Mouse (Mus musculus): ENCODE results near the gene F2rl3.

The F2rl3 gene

DNA sequence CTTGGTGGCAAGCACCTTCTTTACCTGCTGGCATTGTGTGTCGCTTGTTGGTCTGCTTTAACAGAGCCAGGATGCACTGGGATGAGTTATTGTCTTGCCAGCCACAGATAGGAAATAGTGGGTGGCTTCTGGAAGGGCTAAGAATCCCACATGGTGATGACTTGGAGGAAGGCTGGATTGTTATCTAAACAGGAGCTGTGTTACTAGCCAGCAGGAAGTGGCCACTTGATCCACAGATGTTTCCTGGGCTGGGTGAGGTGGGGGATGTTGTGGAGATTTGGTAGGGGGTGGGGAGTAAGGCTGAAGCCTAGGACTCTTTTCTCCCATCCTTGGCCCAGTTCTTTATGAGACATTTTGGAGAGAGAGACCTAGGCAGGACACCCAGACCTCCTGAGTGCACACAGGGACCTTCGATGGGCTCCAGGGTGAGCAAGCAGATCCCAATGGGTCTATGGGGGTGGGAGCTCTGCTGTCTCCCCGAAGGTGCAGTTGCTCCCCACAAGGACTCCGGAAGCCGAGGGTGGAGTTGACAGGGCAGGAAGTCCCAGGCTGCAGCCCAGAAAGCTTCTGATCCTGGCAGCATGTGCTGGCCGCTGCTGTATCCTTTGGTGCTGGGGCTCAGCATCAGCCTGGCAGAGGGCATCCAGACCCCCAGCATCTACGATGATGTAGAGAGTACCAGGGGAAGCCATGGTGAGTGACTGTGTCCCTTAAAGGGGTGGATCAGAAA is at the start of gene F2rl3:
Gene F2rl3, plus strand, starts transcription at position 559 of the 730 bp plus-strand sequence.
- no peak for DNase-seq (ENCODE audit: low spot score)

DNA sequence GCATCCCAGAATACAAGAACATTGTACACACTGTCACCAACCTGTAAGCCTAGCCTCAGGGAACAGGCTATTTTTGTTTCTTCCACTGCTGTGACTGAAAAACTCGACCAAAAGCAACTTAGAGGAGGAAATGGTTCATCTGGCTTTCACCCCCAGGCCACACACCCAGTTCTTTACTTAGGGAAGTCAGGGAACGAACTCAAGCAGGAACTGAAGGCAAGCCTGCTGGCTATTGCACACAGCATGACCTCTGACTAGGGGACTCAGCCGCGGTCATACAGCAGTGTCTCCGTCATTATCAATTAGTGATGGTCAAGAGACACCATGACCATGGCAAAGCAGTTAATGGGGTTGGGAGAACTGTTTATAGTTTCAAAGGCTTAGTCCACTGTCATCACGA is 49.1 kb upstream of the F2rl3 start:
- no peak for DNase-seq (ENCODE audit: low spot score)

DNA sequence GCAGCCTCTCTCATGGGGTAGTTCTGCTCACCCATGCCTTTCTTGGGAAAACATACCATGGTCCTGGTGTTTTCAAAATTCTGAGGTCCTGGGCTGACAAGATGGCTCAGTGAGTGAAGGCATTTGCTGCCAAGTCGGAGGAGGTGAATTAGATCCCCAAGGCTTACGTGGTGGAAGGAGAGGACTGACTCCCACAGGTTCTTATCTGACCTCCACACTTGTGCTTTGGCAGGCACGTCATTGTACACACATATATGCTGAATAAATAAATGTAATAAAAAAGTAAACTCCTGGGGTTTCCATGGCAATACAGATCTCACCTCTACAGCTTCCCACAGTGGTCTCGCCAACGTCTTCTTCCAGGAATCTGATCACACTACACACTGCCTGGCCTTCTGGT is 45.1 kb upstream of the F2rl3 start:
- no peak for DNase-seq (ENCODE audit: low spot score)

DNA sequence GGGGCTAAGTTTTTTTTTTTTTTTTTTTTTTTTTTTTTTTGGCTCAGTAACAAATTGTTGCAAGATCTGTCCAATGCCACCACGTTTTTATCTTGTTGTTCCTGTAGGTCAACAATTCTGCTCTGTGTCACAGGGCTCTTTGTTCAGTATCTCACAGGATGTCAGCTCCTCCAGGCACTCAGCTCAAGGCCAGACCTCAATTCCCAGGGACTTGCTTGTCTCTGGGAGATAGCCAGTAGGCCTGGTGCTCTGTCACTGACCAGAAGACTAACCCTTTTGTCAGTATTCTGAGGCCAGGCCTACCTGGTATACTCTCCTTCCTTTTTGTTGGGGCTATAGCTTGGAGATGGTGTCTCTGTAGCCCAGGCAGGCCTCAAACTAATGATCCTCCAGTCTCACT is 41.1 kb upstream of the F2rl3 start:
- peak; percentile 13 for DNase-seq (ENCODE audit: low spot score)

DNA sequence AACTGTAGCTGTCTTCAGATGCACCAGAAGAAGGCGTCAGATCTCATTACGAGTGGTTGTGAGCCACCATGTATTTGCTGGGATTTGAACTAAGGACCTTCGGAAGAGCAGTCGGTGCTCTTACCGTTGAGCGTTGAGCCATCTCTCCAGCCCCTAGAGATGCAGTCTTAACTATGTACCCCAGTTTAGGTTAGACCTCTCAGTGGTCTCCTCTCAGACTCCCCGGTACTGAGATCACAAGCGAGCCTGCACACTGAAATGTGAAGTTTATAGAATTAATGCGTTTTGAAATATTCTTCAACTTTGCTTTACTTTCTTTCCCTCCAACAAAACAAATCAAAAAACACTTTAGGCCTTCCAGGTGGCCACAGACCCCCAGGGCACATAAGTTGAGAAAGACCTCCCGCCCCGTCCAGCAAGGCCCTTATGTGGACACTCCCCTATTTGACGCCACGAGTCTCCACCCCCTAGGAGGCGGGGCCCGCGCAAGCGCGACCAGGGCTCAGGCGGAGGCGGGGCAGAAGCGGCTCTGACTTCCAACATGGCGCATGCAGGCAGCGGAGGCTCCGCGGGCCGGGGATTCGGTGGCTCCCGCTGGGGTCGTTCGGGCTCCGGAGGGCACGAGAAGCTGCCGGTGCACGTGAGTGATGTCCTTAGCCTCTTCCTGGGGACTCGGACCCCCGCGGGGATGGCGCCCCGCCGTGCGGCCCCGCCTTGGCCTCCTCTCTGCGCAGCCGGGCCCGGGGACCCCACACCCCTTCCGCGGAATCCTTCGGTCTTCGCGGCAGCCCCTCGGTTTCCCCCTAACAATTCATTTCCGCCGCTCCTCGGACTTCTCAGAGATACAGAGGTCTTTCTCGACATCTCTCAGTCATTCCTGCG is 38.7 kb upstream of the F2rl3 start, which contains the start of gene Sin3b:
Gene Sin3b, plus strand, starts transcription at position 517 of the 882 bp plus-strand sequence.
- peak; percentile 96 for DNase-seq (ENCODE audit: low spot score)

DNA sequence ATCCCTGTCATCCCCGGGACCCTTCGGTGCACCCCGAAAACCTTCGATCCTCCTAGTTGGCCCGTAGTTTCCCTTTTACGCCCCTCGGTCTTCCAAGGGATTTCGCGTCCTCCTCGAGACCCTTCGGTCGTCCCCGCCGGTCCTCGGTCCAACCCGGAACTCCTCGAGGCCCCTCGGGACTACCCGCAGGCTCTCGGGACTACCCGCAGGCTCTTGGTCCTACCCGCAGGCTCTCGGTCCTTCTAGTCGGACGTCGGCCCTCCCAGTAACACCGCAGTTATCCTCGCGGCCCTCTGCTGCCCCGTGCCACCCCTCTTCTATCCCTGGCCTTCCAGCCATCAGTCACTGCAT is 38.1 kb upstream of the F2rl3 start:
- DNase-seq (ENCODE audit: low spot score): peak; percentile 10

DNA sequence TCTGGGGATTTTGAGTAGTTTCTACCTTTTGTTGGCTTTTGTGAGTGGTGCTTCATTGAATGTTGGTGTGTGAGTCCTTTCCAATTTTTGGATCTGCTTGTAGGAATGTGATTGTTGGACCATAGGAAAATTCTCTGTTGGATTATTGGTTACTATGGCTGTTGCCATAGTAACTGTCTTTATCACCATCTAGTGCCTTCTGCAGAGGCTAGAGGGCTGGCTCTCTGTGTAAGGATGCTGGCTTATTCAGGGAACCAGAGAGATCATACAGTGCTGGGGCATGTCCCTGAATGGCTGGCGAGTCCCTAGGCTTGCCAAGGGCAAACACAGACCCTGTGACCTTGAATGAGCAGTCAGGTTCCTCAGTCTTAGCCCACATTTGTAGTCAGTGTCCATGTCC is 33.0 kb upstream of the F2rl3 start:
- no peak for DNase-seq (ENCODE audit: low spot score)

DNA sequence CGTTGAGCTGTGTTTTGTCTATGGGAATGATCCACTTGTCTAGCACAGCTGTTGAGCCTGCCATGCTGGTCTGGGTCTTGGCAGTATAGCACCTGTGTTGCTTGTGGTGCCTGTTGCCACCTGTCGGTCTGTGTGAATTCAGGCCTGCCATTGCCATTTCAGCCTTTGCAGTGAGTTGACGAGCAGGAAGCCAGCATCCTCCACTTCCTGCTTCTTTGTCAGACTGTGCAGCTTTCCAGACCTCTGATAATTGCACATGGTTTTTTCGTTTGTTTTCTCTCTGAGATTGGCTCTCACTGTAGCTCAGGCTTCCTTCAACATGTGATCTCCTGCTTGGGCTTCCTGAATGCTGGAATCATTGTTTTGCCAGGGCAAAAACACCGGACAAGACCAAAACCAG is 26.7 kb upstream of the F2rl3 start:
- DNase-seq (ENCODE audit: low spot score): no peak

DNA sequence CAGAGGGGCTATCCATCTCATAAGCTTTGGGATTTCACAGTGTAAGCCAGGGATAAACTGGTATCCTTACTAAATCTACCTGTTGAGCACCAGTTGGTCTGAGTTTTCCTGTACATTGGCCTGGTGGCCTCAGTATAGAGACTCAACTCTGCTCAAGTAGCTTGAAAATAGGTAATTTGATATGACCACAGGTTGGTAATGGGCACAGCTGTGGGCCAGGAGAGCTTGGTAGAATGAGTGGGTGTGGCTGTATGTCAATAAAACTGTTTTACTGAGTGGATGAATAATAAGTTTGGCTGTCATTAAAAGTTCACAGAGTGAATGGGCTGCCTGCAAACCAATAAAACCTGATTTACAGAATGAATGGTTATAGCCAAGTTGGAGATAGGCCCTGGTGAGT is 24.8 kb upstream of the F2rl3 start:
- no peak for DNase-seq (ENCODE audit: low spot score)

DNA sequence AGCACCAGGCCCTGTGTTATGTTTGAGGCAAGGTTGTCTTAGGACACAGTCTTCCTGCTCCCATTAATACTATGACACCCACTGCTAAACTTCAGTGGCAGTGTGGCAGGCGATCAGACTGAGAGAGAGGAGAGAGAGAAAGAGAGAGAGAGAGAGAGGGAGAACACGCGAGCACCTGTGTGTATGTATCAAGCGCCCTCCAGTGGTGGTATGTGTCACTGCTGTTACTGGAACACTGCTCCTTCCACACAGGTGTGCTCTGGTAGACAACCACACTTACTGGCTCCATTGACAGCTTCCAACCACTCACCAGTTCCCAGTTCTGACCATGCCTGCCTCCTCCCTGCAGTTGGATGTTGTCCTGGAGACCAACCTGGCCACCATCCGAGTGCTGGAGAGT is 15.6 kb upstream of the F2rl3 start:
- peak; percentile 51 for DNase-seq (ENCODE audit: low spot score)

DNA sequence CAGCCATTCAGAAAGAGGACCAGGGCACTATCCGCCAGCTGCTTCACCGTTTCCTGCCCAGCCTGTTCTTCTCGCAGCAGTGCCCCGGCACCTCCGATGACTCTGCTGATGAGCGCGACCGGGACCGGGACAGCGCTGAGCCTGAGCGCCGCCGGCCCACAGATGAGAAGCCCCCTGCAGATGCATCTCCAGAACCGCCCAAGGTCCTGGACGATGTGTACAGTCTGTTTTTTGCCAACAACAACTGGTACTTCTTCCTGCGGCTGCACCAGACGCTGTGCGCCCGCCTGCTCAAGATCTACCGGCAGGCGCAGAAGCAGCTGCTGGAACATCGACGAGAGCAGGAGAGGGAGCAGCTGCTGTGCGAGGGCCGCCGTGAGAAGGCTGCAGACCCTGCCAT is 11.8 kb upstream of the F2rl3 start:
- DNase-seq (ENCODE audit: low spot score): no peak

DNA sequence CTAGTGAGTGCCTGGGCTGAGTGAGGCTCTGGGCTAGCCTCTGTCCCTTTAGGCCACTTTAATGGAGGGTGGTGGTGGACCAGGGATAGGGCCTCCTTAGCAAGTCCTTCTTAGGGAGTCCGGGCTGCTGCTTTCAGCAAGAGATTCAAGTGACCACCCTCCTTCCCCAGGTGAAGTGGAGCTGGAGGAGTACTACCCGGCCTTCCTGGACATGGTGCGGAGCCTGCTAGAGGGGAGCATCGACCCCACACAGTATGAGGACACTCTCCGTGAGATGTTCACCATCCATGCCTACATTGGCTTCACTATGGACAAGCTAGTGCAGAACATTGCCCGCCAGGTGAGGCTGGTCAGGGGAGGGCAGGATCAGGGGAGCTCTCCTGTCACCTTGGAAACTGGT is 11.4 kb upstream of the F2rl3 start:
- DNase-seq (ENCODE audit: low spot score): no peak

DNA sequence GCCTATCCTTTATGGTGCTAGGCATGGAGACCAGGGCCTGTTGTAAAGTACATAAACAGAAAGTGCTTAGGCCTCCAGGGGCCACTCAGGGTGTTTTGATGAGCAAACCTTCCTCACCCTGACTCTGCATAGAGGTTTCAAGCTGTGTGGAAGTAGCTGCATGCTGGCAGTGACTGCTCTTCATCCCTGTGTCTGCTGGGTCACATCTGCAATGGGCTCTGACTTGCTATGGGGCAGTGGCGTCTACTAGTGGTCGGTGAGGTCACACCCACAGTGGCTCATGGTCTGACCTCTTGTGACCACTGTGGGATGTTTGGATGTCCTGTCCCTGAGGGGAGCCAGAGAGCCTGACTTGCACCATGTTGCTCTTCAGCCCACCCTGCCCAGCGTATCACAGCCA is 10.6 kb upstream of the F2rl3 start:
- DNase-seq (ENCODE audit: low spot score): no peak

DNA sequence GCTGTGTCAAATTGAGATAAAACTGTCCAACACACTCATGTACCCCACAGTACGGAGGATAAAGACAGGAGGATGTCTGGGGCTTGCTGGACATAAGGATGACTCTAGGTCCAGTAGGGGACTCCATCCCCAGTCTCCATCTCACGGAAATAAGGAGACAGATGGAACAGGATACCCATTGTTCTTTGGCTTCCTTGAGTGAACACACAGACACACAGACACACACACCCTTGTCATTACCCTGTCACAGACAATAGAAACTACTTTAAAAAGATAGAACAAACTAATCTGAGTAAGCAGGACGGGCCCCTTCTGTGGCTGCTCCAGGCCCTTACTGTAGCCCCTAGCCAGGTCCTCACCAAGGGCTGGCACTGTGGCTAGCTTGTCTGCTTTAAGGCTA is 9.4 kb upstream of the F2rl3 start:
- DNase-seq (ENCODE audit: low spot score): no peak

DNA sequence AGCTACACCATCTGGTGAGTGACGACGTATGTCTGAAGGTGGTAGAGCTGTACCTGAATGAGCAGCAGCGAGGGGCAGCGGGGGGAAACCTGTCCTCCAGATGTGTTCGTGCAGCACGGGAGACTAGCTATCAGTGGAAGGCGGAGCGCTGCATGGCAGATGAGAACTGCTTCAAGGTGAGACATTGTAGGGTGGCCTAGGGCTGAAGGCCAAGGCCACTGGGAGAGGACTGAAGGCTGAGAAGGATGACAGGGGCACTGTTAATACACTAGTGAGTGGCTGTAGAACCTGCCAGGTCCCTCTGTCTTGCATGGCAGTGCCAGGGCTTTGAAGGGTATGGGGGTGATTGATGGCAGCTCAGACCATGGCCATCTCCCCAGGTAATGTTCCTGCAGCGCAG is 8.5 kb upstream of the F2rl3 start:
- no peak for DNase-seq (ENCODE audit: low spot score)

DNA sequence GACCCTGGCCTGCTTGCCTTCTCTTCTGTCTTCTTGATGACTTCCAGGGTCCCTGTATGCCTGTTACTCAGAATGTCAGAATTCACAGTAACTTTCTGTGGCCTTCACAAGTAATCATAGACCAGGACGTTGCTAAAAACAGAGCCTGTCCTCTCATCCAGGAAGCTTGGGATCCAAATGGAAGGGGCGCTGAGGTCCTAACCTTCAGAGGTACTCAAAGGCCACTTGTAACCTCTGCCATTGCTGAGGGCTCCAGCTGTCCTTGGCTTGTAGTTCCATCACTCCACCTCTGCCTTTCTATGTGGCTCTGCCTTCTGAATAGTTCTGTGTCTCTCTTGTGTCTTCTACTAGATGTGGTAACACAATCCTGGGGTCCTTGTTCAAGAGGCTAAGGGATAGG is 7.9 kb upstream of the F2rl3 start:
- no peak for DNase-seq (ENCODE audit: low spot score)

DNA sequence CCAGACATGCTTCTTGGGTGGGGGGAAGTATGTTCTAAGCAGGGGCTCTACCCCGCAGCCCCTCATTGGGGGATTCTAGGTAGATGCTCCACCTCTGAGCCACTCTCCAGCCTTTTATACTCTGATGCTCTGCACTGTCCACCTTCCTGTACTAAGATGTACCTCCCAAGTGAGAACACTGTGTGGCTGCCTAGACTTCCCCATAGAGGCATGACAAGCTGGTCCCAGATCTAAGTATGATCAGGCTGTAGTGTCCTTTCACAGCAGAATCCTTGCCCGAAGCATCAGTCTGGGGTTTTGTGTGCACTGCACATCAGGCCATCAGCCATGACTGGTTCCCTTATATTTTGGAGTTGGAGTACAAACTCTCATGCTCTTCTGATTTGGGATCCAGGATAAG is 5.6 kb upstream of the F2rl3 start:
- DNase-seq (ENCODE audit: low spot score): no peak

DNA sequence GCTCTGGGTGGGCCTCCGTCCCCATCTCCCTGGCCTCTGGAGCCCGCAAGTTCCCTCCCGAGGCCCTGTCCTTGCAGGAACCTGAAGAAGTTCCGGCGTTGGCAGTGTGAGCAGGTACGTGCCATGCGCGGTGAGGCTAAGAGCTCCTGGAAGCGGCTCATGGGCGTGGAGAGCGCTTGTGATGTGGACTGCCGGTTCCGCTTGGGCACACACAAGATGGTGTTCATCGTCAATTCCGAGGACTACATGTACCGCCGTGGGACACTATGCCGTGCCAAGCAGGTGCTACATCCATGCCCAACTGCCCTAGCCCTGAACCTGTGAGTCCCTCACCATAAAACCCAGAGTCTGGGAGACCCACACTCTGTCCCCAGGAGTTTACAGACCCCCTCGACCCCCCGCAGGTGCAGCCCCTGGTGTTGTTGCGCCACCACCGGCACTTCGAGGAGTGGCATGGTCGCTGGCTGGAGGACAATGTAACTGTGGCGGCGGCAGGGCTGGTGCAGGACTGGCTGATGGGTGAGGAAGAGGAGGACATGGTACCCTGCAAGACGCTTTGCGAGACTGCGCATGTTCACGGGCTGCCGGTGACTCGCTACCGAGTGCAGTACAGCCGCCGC is 4.8 kb upstream of the F2rl3 start:
- DNase-seq (ENCODE audit: low spot score): no peak

DNA sequence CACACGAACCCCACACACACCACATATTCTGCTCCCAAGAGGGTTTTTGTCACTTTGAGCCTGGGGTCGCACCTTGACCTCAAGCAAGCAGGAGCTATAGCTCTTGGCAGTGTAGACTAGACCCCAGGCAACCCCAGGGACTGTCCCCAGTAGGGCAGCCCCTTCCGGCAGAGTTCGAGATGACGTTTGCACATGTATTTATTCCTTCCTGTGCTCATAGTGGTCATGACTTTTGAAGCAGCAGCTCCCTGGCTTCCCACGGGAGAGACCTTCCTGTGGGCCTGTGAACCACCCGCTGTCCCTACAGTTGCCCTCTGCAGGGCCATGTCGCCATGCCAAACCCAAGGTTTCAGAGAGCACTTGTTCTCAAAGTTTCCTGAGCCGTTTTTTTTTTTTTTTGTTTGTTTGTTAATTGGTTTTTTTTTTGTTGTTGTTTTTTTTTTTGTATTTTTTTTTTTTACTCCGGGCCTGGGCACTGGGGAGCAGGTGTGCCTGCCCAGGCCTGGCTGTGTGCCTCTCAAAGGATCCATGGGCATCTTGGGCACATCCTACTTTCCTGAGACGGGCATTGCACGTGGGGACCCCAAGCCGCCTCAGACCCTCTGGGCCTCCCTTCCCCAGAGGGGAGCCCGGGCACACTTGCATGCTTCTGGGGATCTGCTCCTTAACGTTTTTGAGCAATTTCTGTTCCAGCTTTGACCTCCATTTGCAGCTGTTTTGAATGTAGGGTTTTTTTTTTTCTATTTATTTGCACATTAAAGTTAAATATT is 4.1 kb upstream of the F2rl3 start:
- DNase-seq (ENCODE audit: low spot score): no peak

DNA sequence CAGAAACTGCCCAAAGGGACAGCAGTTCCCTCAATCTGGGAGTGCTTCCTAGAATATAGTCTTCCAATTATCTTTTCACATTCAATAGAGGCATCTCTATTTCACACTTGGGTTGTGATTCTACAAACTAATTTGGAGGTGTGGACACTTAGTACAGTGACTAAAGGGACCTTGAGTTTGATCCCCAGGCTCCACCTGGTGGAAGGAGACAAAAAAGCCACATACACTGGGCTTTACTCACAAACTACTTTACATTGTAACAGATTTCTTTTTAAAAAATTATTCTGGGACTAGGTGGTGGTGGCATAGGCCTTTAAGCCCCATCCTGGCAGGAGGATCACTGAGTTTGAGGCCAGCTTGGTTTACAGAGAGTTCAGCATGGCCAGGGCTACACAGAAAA is 3.4 kb upstream of the F2rl3 start:
- DNase-seq (ENCODE audit: low spot score): peak; percentile 22

DNA sequence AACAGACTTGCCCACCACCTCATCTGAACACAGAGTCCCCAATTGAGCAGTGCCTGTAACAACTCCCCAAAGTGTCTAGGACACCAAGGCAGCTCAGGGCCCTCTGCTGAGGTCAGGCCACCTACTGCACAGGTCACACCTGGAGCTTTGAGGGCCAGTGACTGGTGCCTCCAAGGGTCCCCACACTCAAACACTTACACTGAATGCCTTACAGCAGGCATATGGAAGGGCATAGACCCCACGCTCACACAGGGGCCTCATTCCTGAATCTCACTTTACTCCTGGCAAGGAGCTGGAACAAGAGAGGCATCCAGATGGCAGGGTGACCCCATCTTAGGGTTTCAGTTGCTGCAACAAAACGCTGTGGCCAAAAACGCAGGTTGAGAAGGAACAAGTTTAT is 1.5 kb upstream of the F2rl3 start:
- no peak for DNase-seq (ENCODE audit: low spot score)

DNA sequence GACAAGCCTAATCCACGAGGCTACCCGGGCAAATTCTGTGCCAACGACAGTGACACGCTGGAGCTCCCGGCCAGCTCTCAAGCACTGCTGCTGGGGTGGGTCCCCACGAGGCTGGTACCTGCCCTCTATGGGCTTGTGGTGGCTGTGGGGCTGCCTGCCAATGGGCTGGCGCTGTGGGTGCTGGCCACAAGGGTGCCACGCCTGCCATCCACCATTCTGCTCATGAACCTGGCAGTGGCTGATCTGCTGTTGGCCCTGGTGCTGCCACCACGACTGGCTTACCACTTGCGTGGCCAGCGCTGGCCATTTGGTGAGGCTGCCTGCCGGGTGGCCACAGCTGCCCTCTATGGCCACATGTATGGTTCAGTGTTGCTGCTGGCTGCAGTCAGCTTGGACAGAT is 626 bp downstream of the F2rl3 start:
- no peak for DNase-seq (ENCODE audit: low spot score)

Data from adipocyte (in vitro differentiated cells).